Mouse (Mus musculus) hematopoietic stem cell, adult 5-6 weeks (primary cell): ENCODE measurements around the gene Ly6g6f. TPM values are rescaled to one million over a fixed set of nuclear protein-coding genes. Genes with fewer than 3 reads are reported as not detected.

Source experiments
- ATAC-seq, 2 experiments: fragments of 125-278 bp in 1 of 2; replicated peaks in 1 of 2; 2 replicates each; pipeline ENCODE4 v1.8.0; 2016 to 2017; ENCODE audit warnings: inconsistent platforms in 2 of 2, mild to moderate bottlenecking in 2 of 2, moderate number of reproducible peaks in 2 of 2, low read depth in 1 of 2, moderate TSS enrichment in 1 of 2; ENCODE audit not compliant: low FRiP score in 2 of 2, poor library complexity in 2 of 2, severe bottlenecking in 2 of 2, insufficient read depth in 1 of 2, low TSS enrichment in 1 of 2
- total RNA-seq: library from RNA; stranded (forward); fragments of 172-1452, 232-1000 nt; gene quantifications from 2 replicates; pipeline ENCODE4 v1.2.3, GENCODE M21; 2017

Gene Ly6g6f
- total RNA-seq, 1 experiment from 2014 or later = not detected

DNA sequence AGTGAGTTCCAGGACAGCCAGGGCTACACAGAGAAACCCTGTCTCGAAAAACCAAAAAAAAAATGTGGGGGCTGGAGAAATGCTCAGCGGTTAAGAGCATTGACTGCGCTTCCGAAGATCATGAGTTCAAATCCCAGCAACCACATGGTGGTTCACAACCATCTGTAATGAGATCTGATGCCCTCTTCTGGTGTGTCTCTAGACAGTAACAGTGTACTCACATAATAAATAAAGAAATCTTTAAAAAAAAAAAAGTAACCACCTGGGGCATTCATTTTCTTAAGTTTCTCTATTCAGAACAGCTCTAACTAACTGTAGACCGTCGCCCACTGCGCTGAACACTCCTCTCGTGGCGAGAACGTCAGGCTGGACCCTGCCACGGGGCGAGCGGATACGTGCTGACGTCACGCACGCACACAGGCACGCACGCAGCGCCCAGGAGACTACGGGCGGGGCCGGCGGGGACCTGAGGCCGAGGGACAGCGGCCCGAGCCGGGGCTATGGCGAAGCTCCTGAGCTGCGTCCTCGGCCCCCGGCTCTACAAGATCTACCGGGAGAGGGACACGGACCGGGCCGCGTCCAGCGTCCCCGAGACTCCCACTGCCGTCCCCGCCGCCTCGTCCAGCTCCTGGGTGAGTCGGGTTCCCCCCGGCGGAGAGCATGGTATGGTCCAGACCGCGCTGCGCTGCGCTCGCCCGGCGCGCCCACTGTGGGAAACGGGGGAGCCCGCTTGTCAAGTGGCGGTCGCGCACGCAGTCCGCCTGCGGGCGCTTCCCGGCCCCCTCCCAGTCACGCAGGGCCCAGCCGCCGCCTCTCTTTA is 3.6 kb upstream of the Ly6g6f start, which contains the start of gene Abhd16a:
Gene Abhd16a (plus strand): TSS at position 439 of the 820 bp plus-strand sequence.
- ATAC-seq = peak; percentile 96 to 98

DNA sequence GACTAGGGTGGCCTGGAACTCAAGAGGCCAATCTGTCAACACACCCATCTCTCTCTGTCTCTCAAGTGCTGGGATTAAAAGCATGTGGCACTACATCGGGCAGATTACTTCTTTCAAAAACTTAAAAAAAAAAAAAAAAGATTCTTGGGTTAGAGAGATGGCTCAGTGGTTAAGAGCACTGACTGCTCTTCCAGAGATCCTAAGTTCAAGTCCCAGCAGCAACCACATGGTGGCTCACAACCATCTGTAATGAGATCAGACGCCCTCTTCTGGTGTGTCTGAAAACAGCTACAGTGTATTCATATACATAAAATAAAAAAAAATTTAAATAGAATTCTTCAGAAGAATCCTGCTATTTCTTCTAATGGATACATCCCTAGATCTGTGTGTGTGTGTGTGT is 2.7 kb upstream of the Ly6g6f start:
- ATAC-seq = no peak

DNA sequence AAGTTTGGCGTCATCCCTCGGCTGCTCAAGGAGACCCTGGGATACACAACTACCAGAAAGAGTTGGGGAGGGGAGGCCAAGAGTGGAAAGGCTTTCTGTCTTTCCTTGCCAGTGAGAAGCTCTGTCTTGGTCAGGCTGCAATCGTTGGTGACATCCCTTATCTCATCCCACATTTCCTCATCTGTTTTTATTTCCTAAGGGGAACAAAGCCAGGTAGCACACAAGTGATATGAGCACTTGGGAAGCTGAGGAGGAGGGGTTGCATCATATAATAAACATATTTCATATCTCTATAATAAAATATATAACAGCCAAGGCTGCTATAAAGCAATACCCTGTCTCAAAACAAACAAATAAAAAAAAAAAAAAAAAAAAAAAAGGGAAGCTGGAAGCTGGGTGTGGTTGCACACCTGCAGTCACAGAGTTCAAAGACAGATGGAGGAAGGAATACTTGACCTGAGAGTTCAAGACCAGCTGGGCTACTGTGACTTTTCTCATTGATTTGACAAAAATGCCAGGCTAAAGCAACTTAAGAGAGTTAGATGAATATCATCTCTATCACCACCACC is 1.4 kb downstream of the Ly6g6f start:
- no peak for ATAC-seq

DNA sequence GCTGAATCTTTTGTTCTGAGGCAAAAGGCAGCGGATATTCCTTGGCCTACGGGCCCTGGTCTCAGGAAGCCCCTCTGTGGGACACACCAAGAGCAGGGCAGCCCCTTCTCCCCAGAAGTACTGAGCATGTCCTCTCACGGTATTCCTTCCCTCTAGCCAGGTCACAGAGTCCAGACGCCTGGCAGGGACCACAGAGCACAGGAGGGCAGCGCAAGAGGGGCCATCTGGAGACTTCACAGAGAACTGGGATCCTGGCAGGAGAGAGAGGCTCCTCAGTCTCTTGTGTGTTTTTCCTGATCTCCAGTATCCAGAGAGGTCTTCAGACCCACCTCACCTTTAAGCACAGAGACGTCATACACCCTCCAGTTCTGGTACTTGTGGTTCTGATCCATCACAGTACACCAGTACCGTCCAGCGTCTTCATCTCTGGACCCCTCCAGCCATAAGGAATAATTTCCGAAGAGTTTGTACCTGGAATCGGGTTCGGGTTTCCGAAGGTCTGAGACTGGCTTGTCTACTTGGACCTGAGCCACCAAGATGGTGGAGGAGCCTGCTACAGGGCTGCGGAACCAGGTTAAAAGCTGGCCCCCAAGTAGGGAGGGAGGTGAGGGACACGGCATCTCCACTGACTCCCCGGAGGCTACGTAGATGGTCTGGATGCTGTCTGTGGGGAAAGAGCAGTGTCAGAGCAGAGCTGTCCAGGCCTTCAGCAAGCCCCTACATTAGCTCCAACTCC is 2.4 kb downstream of the Ly6g6f start:
- ATAC-seq = no peak

DNA sequence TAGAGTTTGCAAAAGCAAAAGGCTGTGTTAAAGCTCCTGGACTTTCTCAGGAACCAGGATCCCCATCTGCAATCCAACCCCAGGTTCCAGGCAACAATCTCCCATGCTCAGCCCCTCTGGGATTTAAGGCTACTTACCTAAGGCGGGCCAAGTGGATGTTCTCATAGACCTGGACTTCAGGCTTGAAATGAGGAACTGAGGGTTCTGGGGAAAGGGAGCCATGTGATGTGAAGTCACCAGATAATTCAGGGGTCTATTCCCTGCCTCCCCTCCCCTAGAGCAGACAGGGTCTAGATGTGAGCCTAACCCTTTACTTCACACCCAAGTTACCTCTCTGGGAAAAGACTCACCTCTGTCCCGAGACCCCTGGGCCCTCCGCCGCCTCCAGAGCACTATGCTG is 4.7 kb downstream of the Ly6g6f start:
- no peak for ATAC-seq

DNA sequence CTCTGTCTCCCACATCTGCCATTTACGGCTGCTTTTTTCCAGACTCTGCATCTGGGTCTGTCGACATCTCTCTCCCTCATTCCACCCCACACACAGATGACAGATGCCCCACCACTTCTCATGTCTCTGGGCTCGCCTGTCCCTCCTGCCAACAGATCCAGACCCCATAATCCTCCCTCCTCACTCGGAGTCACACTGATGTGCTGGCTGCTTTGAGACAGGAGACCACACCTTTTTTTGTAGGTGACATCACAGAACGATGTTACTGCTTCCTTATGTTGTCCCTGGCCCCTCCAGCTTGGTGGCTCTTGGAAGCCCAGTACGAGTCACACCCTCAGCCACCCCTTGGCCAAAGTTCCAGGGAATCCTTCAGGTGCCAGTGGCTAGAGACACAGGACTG is 5.2 kb downstream of the Ly6g6f start:
- no peak for ATAC-seq

DNA sequence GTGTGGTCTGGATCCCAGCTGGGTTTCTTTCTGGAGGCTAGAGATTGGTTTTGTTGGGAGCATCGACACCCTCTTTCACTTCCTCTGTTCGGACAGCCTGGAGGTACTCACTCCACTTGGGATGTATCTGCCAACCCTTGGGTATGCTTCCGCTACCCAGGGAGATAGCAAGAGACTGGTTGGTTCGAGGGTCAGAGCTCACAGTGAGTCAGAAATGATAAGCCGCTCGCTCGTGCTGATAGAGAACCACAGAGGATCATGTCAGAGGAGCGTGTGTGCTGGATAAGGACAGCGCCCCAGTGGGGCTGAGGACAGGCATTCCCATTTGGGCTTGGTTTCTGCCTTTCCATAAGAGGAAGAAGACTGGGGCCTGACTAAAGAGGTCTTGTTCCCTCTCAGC is 5.6 kb downstream of the Ly6g6f start:
- ATAC-seq = no peak; a peak in 1 of 4 replicates

DNA sequence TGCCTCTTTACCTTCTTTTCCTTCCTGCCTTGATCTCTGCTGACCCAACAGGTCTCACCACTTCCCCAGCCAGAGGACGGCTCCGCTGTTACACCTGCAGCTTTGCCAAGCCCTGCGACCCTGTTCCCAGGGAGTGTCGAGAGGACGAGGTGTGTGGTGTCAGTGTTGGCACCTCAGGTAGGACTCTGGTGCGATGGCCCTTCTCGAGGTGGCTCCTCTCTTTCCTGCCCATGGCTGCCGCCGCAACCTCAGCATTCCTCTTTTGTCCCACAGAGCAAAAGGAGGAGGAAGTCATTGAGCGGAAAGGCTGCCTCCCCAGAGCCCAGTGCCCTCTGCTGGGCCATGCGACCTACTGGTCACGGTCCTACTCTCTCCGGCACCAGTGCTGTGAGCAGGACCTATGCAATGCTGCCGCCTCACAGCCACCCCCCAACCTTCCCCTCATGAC is 7.6 kb downstream of the Ly6g6f start, which contains the start of gene Ly6g6d:
Gene Ly6g6d (minus strand): TSS at position 280 of the 448 bp plus-strand sequence.
- ATAC-seq = peak; percentile 42 to 59; a peak in 2 of 4 replicates

DNA sequence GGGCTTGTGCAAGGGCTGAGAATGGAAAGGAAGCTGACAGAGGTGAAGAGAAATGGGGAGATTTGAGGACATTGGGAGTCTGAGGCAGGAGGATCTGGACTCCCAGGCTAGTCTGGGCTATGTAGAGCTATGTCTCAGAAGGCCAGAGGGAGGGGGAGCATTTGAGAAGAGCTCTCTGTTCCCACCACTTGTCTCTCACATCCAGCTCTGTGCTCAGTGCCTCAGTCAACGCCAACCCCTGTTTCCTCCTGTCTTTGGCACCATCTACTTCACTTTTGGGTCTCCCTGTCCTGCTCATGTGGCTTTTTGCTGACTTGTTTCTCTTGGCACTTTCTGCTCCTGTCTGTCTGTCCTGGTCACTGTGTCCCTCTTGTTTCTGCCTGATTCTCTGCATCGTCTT is 8.1 kb downstream of the Ly6g6f start:
- ATAC-seq = no peak

DNA sequence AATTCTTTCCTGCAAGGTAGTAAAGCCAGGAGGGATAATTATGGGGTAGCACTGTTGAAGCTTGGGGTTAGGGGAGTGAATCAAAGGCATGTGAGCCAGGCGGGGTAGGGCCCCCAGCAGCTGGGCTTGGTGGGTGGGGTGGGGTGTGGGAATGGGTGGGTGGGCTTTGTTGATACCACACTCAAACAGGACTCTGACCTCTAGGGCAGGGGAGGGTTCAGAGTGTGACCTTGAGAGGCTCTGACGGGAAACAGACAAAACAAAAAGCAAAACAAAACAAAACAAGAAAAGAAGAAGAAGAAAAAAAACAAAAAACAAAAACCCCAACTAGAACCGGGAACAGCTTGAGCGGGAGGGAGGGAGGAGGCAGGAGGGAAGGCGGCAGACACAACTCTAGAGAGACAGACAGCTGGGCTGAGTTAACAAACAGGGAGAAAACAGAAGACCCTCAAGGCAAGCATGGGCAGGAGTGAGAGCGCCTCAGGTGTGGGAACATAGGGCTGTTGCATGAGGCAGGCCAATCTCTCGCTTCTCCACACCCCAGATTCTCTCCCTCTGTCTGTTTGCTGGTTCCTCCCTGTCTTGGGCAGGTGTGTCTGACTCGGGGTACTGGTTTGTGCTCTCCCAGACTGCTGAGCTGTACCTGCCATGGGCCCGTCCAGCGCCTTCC is 8.8 kb downstream of the Ly6g6f start, which contains the start of gene Ly6g6e:
Gene Ly6g6e (plus strand): TSS at position 396 of the 670 bp plus-strand sequence.
- ATAC-seq = no peak

DNA sequence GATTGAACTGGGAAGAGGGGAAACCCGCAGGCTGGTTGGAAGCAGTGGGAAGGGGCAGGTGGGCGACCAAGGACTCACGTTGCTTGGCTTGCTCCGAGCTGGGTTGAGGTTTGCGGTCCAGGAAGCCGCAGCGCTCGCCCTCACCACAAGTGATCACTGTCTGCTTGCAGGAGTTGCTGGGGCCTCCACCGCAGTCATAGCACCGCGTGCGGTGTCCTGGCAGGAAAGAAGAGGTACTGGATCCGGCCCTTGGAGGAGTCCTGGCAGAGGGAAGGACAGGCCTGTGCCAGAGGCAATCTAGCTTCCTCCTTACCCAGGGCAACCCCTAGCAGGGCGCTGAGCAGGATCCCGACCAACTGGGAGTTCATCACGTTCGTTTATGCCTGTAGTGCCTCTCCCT is 11.3 kb downstream of the Ly6g6f start:
- ATAC-seq = peak; percentile 31 to 35; a peak in 2 of 4 replicates

DNA sequence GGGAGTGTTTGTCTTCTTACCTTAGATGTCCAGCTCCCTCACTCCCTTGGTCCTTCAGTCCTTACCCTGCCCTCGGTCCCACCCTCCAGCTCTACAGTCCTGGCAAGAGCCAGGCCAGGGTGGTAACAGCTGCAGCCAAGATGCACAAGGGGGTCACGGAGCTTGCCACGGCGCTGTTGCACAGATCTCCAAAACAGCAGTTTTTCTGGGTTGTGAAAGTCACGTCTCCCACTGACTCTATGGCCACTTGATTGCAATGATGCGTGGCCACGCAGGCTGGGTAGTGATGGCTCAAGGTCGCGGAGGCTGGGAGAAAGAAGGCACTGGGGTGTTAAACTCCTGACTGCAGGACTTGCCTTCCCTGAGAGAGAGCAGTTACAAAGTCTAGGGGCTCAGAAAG is 14.0 kb downstream of the Ly6g6f start:
- ATAC-seq = no peak

DNA sequence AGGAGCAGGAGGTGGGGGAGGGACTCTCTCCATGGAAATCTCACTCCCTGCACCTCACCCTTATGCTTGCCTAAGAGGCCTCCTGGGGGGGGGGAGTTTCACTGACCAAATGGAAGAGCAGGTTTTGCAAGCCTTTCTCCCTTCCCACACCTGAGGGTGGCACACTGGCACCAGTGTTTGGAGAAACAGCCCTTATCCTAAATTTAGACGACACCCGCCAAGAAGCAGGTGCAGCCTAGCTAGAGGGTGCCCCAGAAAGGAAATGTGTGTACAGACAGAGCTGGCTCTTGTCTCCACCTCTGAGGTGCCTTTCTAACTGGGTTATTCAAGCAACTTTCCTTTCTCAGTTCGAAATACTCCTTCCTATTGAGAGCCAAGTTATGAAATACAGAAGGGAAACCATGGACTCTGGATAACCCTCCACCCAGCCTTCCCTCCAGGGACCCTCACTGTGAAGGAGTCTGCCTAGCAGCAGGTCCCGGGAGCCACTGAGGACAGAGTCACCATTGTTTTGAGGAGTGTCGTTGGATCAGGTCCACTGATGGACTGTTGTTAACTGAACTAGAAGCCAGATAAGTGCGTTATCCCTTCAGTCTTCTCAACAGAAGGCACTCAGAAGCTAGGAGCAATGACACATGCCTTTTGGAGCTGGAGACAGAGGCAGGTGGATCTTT is 14.7 kb downstream of the Ly6g6f start:
- ATAC-seq = no peak

DNA sequence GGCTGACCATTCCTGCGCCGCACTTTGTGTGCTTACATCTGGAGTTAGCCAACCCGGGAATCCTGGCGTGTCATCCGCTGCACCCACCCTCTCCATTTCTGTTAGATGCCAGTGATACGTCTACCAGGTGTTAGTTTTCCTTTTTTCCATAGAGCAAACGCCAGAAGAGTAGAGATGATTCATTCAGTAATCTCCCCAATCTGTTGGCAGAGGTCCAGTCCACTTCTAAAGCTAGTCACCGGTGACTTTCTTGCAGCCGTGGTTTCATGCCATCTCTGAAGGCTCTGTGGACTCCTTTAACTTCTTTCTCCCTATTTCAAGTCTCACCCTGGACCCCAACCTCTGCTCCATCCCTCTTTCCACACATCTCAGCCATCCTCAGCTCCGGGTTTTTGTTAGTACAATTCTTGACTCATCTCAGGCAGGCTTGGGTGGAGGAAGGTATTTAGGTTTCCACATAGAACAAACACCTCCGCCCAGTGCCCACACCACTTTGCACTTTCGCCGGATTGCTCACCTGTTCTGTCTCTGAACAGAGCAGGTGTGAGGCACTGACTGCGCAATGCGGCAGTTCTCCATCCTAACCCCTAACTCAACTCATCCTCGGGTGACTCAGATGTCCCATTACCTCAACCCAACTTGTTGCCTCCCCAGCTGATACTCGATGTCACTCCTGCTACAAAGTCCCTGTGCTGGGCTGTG is 17.0 kb downstream of the Ly6g6f start:
- no peak for ATAC-seq

DNA sequence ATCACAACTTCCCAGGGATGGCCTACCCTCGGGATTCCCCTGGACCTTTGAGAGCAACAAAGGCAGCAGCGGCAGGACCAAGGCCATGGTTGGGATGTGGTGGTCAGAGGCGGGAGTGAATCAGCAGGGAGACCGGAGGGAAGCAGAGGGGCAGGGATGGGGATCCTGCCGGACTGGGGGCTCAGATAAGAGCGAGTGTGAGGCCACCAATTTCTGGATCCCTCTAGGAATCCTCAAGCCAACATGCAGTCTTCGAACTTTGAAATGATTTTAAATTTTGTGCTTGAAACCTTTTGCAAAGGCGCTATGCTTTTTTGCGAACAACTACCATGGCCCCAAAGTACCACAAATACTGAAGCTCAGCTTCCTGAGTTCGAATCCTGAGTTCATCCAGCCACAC is 19.3 kb downstream of the Ly6g6f start, which contains the start of gene Mpig6b:
Gene Mpig6b (minus strand): TSS at position 101 of the 400 bp plus-strand sequence.
- no peak for ATAC-seq
